Mouse (Mus musculus): ENCODE measurements around the gene Dnah7a.
"Not testable (repeated sequence)": the region's sequence is repeated elsewhere in the genome, so short reads cannot be mapped to it uniquely, and the experiment has no call there.

Dnah7a gene

GRCm38 (mm10) chr1:53704164-53704563 lies 2.4 kb downstream of the Dnah7a start:
- DNase-seq (ENCODE audit: low read depth, low spot score) = peak; percentile 56

GRCm38 (mm10) chr1:53664268-53664667 lies 42.3 kb downstream of the Dnah7a start:
- DNase-seq (ENCODE audit: low read depth, low spot score) = peak; percentile 76

- DNase-seq (ENCODE audit: low read depth, low spot score) = no peak
Observed at GRCm38 (mm10) chr1:53639865-53640794, 66.5 kb downstream of the Dnah7a start.

- DNase-seq (ENCODE audit: low read depth, low spot score) = not testable (repeated sequence)
Observed at GRCm38 (mm10) chr1:53635641-53636040, 70.9 kb downstream of the Dnah7a start.

- not testable (repeated sequence) for DNase-seq (ENCODE audit: low read depth, low spot score)
Observed at GRCm38 (mm10) chr1:53632040-53632439, 74.5 kb downstream of the Dnah7a start.

- DNase-seq (ENCODE audit: low read depth, low spot score) = no peak
Observed at GRCm38 (mm10) chr1:53630011-53630410, 76.6 kb downstream of the Dnah7a start.

GRCm38 (mm10) chr1:53613486-53613885 lies 93.1 kb downstream of the Dnah7a start:
- no peak for DNase-seq (ENCODE audit: low read depth, low spot score)

GRCm38 (mm10) chr1:53581326-53581725 lies 125.3 kb downstream of the Dnah7a start:
- DNase-seq (ENCODE audit: low read depth, low spot score) = not testable (repeated sequence)

- DNase-seq (ENCODE audit: low read depth, low spot score) = not testable (repeated sequence)
Observed at GRCm38 (mm10) chr1:53557918-53558317, 148.7 kb downstream of the Dnah7a start.

GRCm38 (mm10) chr1:53547018-53547417 lies 159.6 kb downstream of the Dnah7a start:
- DNase-seq (ENCODE audit: low read depth, low spot score) = not testable (repeated sequence)

GRCm38 (mm10) chr1:53538356-53538755 lies 168.2 kb downstream of the Dnah7a start:
- DNase-seq (ENCODE audit: low read depth, low spot score) = not testable (repeated sequence)

GRCm38 (mm10) chr1:53534826-53535225 lies 171.8 kb downstream of the Dnah7a start:
- not testable (repeated sequence) for DNase-seq (ENCODE audit: low read depth, low spot score)

- not testable (repeated sequence) for DNase-seq (ENCODE audit: low read depth, low spot score)
Observed at GRCm38 (mm10) chr1:53526021-53526420, 180.6 kb downstream of the Dnah7a start.

- no peak for DNase-seq (ENCODE audit: low read depth, low spot score)
Observed at GRCm38 (mm10) chr1:53473699-53474098, 232.9 kb downstream of the Dnah7a start.

- DNase-seq (ENCODE audit: low read depth, low spot score) = peak; percentile 7
Observed at GRCm38 (mm10) chr1:53472084-53472483, 234.5 kb downstream of the Dnah7a start.

- no peak for DNase-seq (ENCODE audit: low read depth, low spot score)
Observed at GRCm38 (mm10) chr1:53467325-53467670, 239.3 kb downstream of the Dnah7a start.

- DNase-seq (ENCODE audit: low read depth, low spot score) = not testable (repeated sequence)
Observed at GRCm38 (mm10) chr1:53466524-53467324, 239.9 kb downstream of the Dnah7a start.

GRCm38 (mm10) chr1:53439173-53439572 lies 267.4 kb downstream of the Dnah7a start:
- not testable (repeated sequence) for DNase-seq (ENCODE audit: low read depth, low spot score)

- not testable (repeated sequence) for DNase-seq (ENCODE audit: low read depth, low spot score)
Observed at GRCm38 (mm10) chr1:53432433-53432832, 274.2 kb downstream of the Dnah7a start.

GRCm38 (mm10) chr1:53405803-53406325 lies 300.7 kb downstream of the Dnah7a start:
- DNase-seq (ENCODE audit: low read depth, low spot score) = no peak

- not testable (repeated sequence) for DNase-seq (ENCODE audit: low read depth, low spot score)
Observed at GRCm38 (mm10) chr1:53393936-53394760, 312.4 kb downstream of the Dnah7a start.
